Mouse (Mus musculus) ES-Bruce4 (cell line): Measurements from ENCODE around the gene Inpp5f. TPM values are rescaled to one million over a fixed set of nuclear protein-coding genes. Genes with fewer than 3 reads are reported as not detected.

Experiments
- H3K27ac ChIP-seq: 2 replicates; pipeline ENCODE4 v1.5.1; 2012; ENCODE audit warnings: low read length, inconsistent platforms; ENCODE audit not compliant: insufficient read depth
- H3K27me3 ChIP-seq: 2 replicates; pipeline ENCODE4 v1.6.1; 2012; ENCODE audit warnings: mild to moderate bottlenecking, low read length, inconsistent platforms; ENCODE audit not compliant: control insufficient read depth, poor library complexity, insufficient read depth, severe bottlenecking
- H3K36me3 ChIP-seq: 2 replicates; pipeline ENCODE4 v1.6.1; 2012; ENCODE audit warnings: inconsistent platforms, mild to moderate bottlenecking, low read length, moderate library complexity; ENCODE audit not compliant: control insufficient read depth, poor library complexity, insufficient read depth, severe bottlenecking
- H3K4me1 ChIP-seq: one replicate; pipeline ENCODE4 v1.8.1; 2011; ENCODE audit warnings: low read length; ENCODE audit not compliant: control insufficient read depth, insufficient read depth
- H3K4me3 ChIP-seq: 2 replicates; pipeline ENCODE4 v1.5.1; 2011; ENCODE audit warnings: low read depth, mild to moderate bottlenecking, low read length
- H3K9ac ChIP-seq: 2 replicates; pipeline ENCODE4 v1.6.1; 2012; ENCODE audit warnings: low read depth, mild to moderate bottlenecking, inconsistent platforms; ENCODE audit not compliant: poor library complexity, severe bottlenecking
- H3K9me3 ChIP-seq: replicated peaks from 2 replicates; pipeline ENCODE4 v1.6.1; 2012; ENCODE audit warnings: mild to moderate bottlenecking, low read length, inconsistent platforms; ENCODE audit not compliant: control insufficient read depth, poor library complexity, insufficient read depth, severe bottlenecking
- CTCF ChIP-seq: IDR thresholded peaks from one replicate; pipeline ENCODE4 v1.8.1; 2011; ENCODE audit warnings: low read depth, low read length
- EP300 ChIP-seq: IDR thresholded peaks from 2 replicates; pipeline ENCODE4 v1.6.1; 2011; ENCODE audit warnings: low read depth, low read length; ENCODE audit not compliant: insufficient read depth
- POLR2A ChIP-seq: IDR thresholded peaks from one replicate; pipeline ENCODE4 v1.8.1; 2011; ENCODE audit warnings: low read length; ENCODE audit not compliant: insufficient read depth
- polyA plus RNA-seq: library from polyadenylated mRNA; stranded (reverse); fragments of >200 nt; gene quantifications from 2 replicates; pipeline ENCODE4 v1.2.4, GENCODE M21; 2011; ENCODE audit warnings: low read depth; ENCODE audit not compliant: missing spikeins, insufficient read depth, insufficient read length

Gene Inpp5f
- polyA plus RNA-seq, 1 experiment: 40.6 TPM

GRCm38 (mm10) chr7:128728738-128729137 is 117.6 kb downstream of the Inpp5f start:
- TF ChIP-seq CTCF: no peak
- TF ChIP-seq POLR2A: no peak
- TF ChIP-seq EP300: no peak
- H3K36me3 ChIP-seq: no peaks in the 10 kb centered on the region
- no peaks in the 10 kb centered on the region for H3K9me3 ChIP-seq
- no peak overlapping the region for H3K9ac ChIP-seq
- H3K27me3 ChIP-seq: no peaks in the 10 kb centered on the region
- no peak overlapping the region for H3K4me3 ChIP-seq
- peaks cover 4% of the 10 kb centered on the region for H3K4me1 ChIP-seq
- H3K27ac ChIP-seq: no peak overlapping the region

GRCm38 (mm10) chr7:128731585-128731984 is 120.5 kb downstream of the Inpp5f start:
- Histone ChIP-seq H3K9me3 (no peaks in the 10 kb centered on the region), H3K4me1 (peaks cover 4% of the 10 kb centered on the region), H3K9ac (no peak overlapping the region), H3K4me3 (no peak overlapping the region), H3K27me3 (no peaks in the 10 kb centered on the region), H3K36me3 (no peaks in the 10 kb centered on the region), H3K27ac (no peak overlapping the region)
- TF ChIP-seq EP300 (no peak), POLR2A (no peak), CTCF (no peak)

- TF ChIP-seq POLR2A: no peak
- TF ChIP-seq CTCF: no peak
- TF ChIP-seq EP300: no peak
- Histone ChIP-seq H3K9ac (no peak overlapping the region), H3K4me3 (no peak overlapping the region)
Measured at GRCm38 (mm10) chr7:128738041-128738440, 126.9 kb downstream of the Inpp5f start.

GRCm38 (mm10) chr7:128739116-128739461 is 128.0 kb downstream of the Inpp5f start:
- Histone ChIP-seq H3K4me1 (peaks cover 2% of the 10 kb centered on the region), H3K4me3 (peak overlapping the region; percentile 89), H3K36me3 (no peaks in the 10 kb centered on the region; the same call in 1 of the 2 replicates), H3K27ac (no peak overlapping the region), H3K27me3 (no peaks in the 10 kb centered on the region), H3K9me3 (no peaks in the 10 kb centered on the region), H3K9ac (peak overlapping the region; percentile 96)
- TF ChIP-seq CTCF: no peak
- no peak for TF ChIP-seq POLR2A
- TF ChIP-seq EP300: no peak

More at GRCm38 (mm10) chr7:128738041-128738440, 126.9 kb downstream of the Inpp5f start:
- Histone ChIP-seq H3K36me3 (no peaks in the 10 kb centered on the region; the same call in 1 of the 2 replicates), H3K27ac (no peak overlapping the region), H3K27me3 (no peaks in the 10 kb centered on the region), H3K4me1 (peaks cover 2% of the 10 kb centered on the region), H3K9me3 (no peaks in the 10 kb centered on the region)

- H3K9me3 ChIP-seq: no peaks in the 10 kb centered on the region
- H3K4me3 ChIP-seq: peak overlapping the region; percentile 89
- TF ChIP-seq CTCF: no peak
- peak overlapping the region; percentile 96 for H3K9ac ChIP-seq
- no peak overlapping the region for H3K27ac ChIP-seq
- peaks cover 2% of the 10 kb centered on the region for H3K4me1 ChIP-seq
- H3K27me3 ChIP-seq: no peaks in the 10 kb centered on the region
- H3K36me3 ChIP-seq: no peaks in the 10 kb centered on the region; the same call in 1 of the 2 replicates
Measured at GRCm38 (mm10) chr7:128739462-128740277, 128.5 kb downstream of the Inpp5f start.

GRCm38 (mm10) chr7:128740334-128740733 is 129.2 kb downstream of the Inpp5f start, which contains the start of gene Mcmbp:
Gene Mcmbp, minus strand, starts transcription at chr7:128740495.
- peaks cover 2% of the 10 kb centered on the region for H3K4me1 ChIP-seq
- H3K36me3 ChIP-seq: no peaks in the 10 kb centered on the region; the same call in 1 of the 2 replicates
- H3K4me3 ChIP-seq: peak within 1 kb of the TSS; percentile 89
- H3K27me3 ChIP-seq: no peaks in the 10 kb centered on the region
- peak within 1 kb of the TSS; percentile 96 for H3K9ac ChIP-seq
- TF ChIP-seq CTCF: no peak
- peak; percentile 36; the same call in 1 of the 2 replicates for TF ChIP-seq EP300
- no peak for TF ChIP-seq POLR2A
- no peak within 1 kb of the TSS for H3K27ac ChIP-seq
- no peaks in the 10 kb centered on the region for H3K9me3 ChIP-seq
